Mouse (Mus musculus): ENCODE results near the gene Ppm1n. TPM values are rescaled to one million over a fixed set of nuclear protein-coding genes. Genes with fewer than 3 reads are reported as not detected.

Ppm1n gene
- polyA plus RNA-seq, 1 experiment, result 0.62 TPM

- DNase-seq (ENCODE audit: extremely low spot score in 1 of 2, low spot score in 1 of 2), result peak; percentile 58 to 61
Measured at GRCm38 (mm10) chr7:19257390-19258022, 22.4 kb downstream of the Ppm1n start.

- no peak for DNase-seq (ENCODE audit: extremely low spot score in 1 of 2, low spot score in 1 of 2)
Measured at GRCm38 (mm10) chr7:19256567-19256966, 23.3 kb downstream of the Ppm1n start.

- DNase-seq (ENCODE audit: extremely low spot score in 1 of 2, low spot score in 1 of 2), result no peak
Measured at GRCm38 (mm10) chr7:19255395-19255794, 24.5 kb downstream of the Ppm1n start.

- no peak for DNase-seq (ENCODE audit: extremely low spot score in 1 of 2, low spot score in 1 of 2)
Measured at GRCm38 (mm10) chr7:19253437-19253836, 26.4 kb downstream of the Ppm1n start.

GRCm38 (mm10) chr7:19252078-19252477 lies 27.8 kb downstream of the Ppm1n start:
- no peak for DNase-seq (ENCODE audit: extremely low spot score in 1 of 2, low spot score in 1 of 2)

GRCm38 (mm10) chr7:19247511-19247910 lies 32.4 kb downstream of the Ppm1n start:
- DNase-seq (ENCODE audit: extremely low spot score in 1 of 2, low spot score in 1 of 2), result no peak

GRCm38 (mm10) chr7:19246855-19247254 lies 33.0 kb downstream of the Ppm1n start:
- DNase-seq (ENCODE audit: extremely low spot score in 1 of 2, low spot score in 1 of 2), result no peak

GRCm38 (mm10) chr7:19245083-19245482 lies 34.8 kb downstream of the Ppm1n start:
- DNase-seq (ENCODE audit: extremely low spot score in 1 of 2, low spot score in 1 of 2), result no peak

- DNase-seq (ENCODE audit: extremely low spot score in 1 of 2, low spot score in 1 of 2), result peak in 1 of 2 experiments; percentile 59
Measured at GRCm38 (mm10) chr7:19243858-19244257, 36.0 kb downstream of the Ppm1n start.

- no peak for DNase-seq (ENCODE audit: extremely low spot score in 1 of 2, low spot score in 1 of 2)
Measured at GRCm38 (mm10) chr7:19242005-19242404, 37.9 kb downstream of the Ppm1n start.

GRCm38 (mm10) chr7:19240905-19241463 lies 38.9 kb downstream of the Ppm1n start:
- DNase-seq (ENCODE audit: extremely low spot score in 1 of 2, low spot score in 1 of 2), result no peak

- DNase-seq (ENCODE audit: extremely low spot score in 1 of 2, low spot score in 1 of 2), result no peak
Measured at GRCm38 (mm10) chr7:19239986-19240385, 39.9 kb downstream of the Ppm1n start.

- DNase-seq (ENCODE audit: extremely low spot score in 1 of 2, low spot score in 1 of 2), result peak; percentile 85 to 98
Measured at GRCm38 (mm10) chr7:19239423-19239822, 40.4 kb downstream of the Ppm1n start.

- no peak for DNase-seq (ENCODE audit: extremely low spot score in 1 of 2, low spot score in 1 of 2)
Measured at GRCm38 (mm10) chr7:19238344-19238743, 41.5 kb downstream of the Ppm1n start.

- no peak for DNase-seq (ENCODE audit: extremely low spot score in 1 of 2, low spot score in 1 of 2)
Measured at GRCm38 (mm10) chr7:19236411-19236810, 43.5 kb downstream of the Ppm1n start.

GRCm38 (mm10) chr7:19235092-19235671 lies 44.7 kb downstream of the Ppm1n start:
- DNase-seq (ENCODE audit: extremely low spot score in 1 of 2, low spot score in 1 of 2), result no peak

GRCm38 (mm10) chr7:19234652-19235051 lies 45.2 kb downstream of the Ppm1n start:
- no peak for DNase-seq (ENCODE audit: extremely low spot score in 1 of 2, low spot score in 1 of 2)

GRCm38 (mm10) chr7:19231849-19232248 lies 48.0 kb downstream of the Ppm1n start:
- no peak for DNase-seq (ENCODE audit: extremely low spot score in 1 of 2, low spot score in 1 of 2)

GRCm38 (mm10) chr7:19230899-19231298 lies 49.0 kb downstream of the Ppm1n start:
- no peak for DNase-seq (ENCODE audit: extremely low spot score in 1 of 2, low spot score in 1 of 2)

- DNase-seq (ENCODE audit: extremely low spot score in 1 of 2, low spot score in 1 of 2), result no peak
Measured at GRCm38 (mm10) chr7:19230041-19230580, 49.8 kb downstream of the Ppm1n start.

- no peak for DNase-seq (ENCODE audit: extremely low spot score in 1 of 2, low spot score in 1 of 2)
Measured at GRCm38 (mm10) chr7:19229404-19229803, 50.5 kb downstream of the Ppm1n start.

- DNase-seq (ENCODE audit: extremely low spot score in 1 of 2, low spot score in 1 of 2), result no peak
Measured at GRCm38 (mm10) chr7:19228793-19229148, 51.1 kb downstream of the Ppm1n start.

Measured in frontal cortex, adult 2 months (tissue).